Mouse (Mus musculus) cerebral cortex, adult 2 months (tissue): Measurements from ENCODE around the gene Acsm4.

ENCODE experiments used
- WGBS: fragments of 180-500 bp; shearing (Covaris S2); methylation state at CpG from one replicate; pipeline ENCODE4 v1.1.7; 2018; 5-methylcytosine and 5-hydroxymethylcytosine counted together

Gene Acsm4

DNA sequence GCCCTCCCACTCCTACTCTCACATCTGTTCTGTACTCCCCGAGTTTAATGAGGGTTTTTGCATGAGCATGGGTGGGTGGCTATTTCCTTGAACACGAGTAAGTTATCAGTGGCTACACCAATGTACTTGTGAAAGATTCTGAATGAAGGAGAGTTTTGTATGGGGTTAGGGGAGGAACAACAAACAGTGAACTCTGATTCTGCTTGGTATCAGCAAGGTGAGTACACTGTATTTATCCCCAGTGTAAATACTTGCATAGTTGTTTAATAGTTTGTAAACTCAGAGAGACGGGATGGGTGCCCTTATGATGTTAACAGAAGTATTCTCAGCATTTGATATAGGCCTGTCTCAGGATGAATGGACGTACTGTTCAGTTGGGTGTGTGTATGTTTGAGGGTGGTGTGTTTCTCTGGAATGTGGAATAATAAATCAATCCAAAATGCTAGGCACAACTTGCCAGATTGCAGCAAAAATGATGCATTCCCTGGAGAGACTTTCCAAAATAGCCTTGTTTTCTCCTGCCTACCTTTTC lies 72.4 kb downstream of the Acsm4 start:
- WGBS: 62% methylated on average over 4 of the region's 4 CpGs
